Mouse (Mus musculus): ENCODE results near the gene Mob3b. TPM values are rescaled to one million over a fixed set of nuclear protein-coding genes. Genes with fewer than 3 reads are reported as not detected.

Gene Mob3b
- total and polyA plus RNA-seq, 2 experiments = 16.5 to 18.3 TPM

- DNase-seq (ENCODE audit: extremely low read depth, low read depth, low spot score) = peak; percentile 75
- Histone ChIP-seq H3K36me3 (ENCODE audit: control insufficient read depth, insufficient read depth, low read length) (no peaks in the 10 kb centered on the region), H3K79me2 (ENCODE audit: control insufficient read depth, insufficient read depth, low read length) (peaks cover 3% of the 10 kb centered on the region; the same call in 1 of the 2 replicates), H3K27ac (replicated peaks; ENCODE audit: insufficient read depth, low read depth, low read length) (peak overlapping the region; percentile 64), H3K27me3 (ENCODE audit: control insufficient read depth, insufficient read depth, low read length) (no peaks in the 10 kb centered on the region), H3K4me1 (ENCODE audit: control insufficient read depth, insufficient read depth, low read length) (peaks cover 16% of the 10 kb centered on the region), H3K9ac (ENCODE audit: low read depth, low read length) (no peak overlapping the region), H3K4me3 (ENCODE audit: insufficient read depth, low read depth, low read length) (no peak overlapping the region)
- TF ChIP-seq POLR2A (IDR thresholded peaks at IDR 0.05; ENCODE audit: extremely low read depth, insufficient read depth, low read length) (no peak), CTCF (IDR thresholded peaks at IDR 0.05; ENCODE audit: low read depth, low read length) (no peak)
- 23% methylated on average over 9 of the region's 9 CpGs for WGBS
Measured at GRCm38 (mm10) chr4:35049036-35049741, 108.1 kb downstream of the Mob3b start.

GRCm38 (mm10) chr4:35040896-35041295, 116.4 kb downstream of the Mob3b start:
- Histone ChIP-seq H3K36me3 (ENCODE audit: control insufficient read depth, insufficient read depth, low read length) (no peaks in the 10 kb centered on the region), H3K4me3 (ENCODE audit: insufficient read depth, low read depth, low read length) (no peak overlapping the region), H3K27me3 (ENCODE audit: control insufficient read depth, insufficient read depth, low read length) (no peaks in the 10 kb centered on the region), H3K79me2 (ENCODE audit: control insufficient read depth, insufficient read depth, low read length) (peaks cover 12% of the 10 kb centered on the region; the same call in 1 of the 2 replicates), H3K27ac (replicated peaks; ENCODE audit: insufficient read depth, low read depth, low read length) (no peak overlapping the region), H3K4me1 (ENCODE audit: control insufficient read depth, insufficient read depth, low read length) (peaks cover 5% of the 10 kb centered on the region), H3K9ac (ENCODE audit: low read depth, low read length) (no peak overlapping the region)
- TF ChIP-seq CTCF (IDR thresholded peaks at IDR 0.05; ENCODE audit: low read depth, low read length) (no peak), POLR2A (IDR thresholded peaks at IDR 0.05; ENCODE audit: extremely low read depth, insufficient read depth, low read length) (no peak)
- DNase-seq (ENCODE audit: extremely low read depth, low read depth, low spot score) = peak; percentile 34
- WGBS = 73% methylated on average over 5 of the region's 5 CpGs

- 74% methylated on average over 1 of the region's 1 CpGs for WGBS
- no peak for TF ChIP-seq CTCF (IDR thresholded peaks at IDR 0.05; ENCODE audit: low read depth, low read length)
- TF ChIP-seq POLR2A (IDR thresholded peaks at IDR 0.05; ENCODE audit: extremely low read depth, insufficient read depth, low read length) = no peak
- Histone ChIP-seq H3K27me3 (ENCODE audit: control insufficient read depth, insufficient read depth, low read length) (no peaks in the 10 kb centered on the region), H3K36me3 (ENCODE audit: control insufficient read depth, insufficient read depth, low read length) (no peaks in the 10 kb centered on the region), H3K9ac (ENCODE audit: low read depth, low read length) (no peak overlapping the region), H3K27ac (replicated peaks; ENCODE audit: insufficient read depth, low read depth, low read length) (no peak overlapping the region), H3K79me2 (ENCODE audit: control insufficient read depth, insufficient read depth, low read length) (peaks cover 14% of the 10 kb centered on the region; the same call in 1 of the 2 replicates), H3K4me1 (ENCODE audit: control insufficient read depth, insufficient read depth, low read length) (peaks cover 5% of the 10 kb centered on the region), H3K4me3 (ENCODE audit: insufficient read depth, low read depth, low read length) (no peak overlapping the region)
- no peak for DNase-seq (ENCODE audit: extremely low read depth, low read depth, low spot score)
Measured at GRCm38 (mm10) chr4:35040306-35040705, 117.0 kb downstream of the Mob3b start.

- Histone ChIP-seq H3K9ac (ENCODE audit: low read depth, low read length) (no peak overlapping the region), H3K4me1 (ENCODE audit: control insufficient read depth, insufficient read depth, low read length) (peaks cover 5% of the 10 kb centered on the region), H3K36me3 (ENCODE audit: control insufficient read depth, insufficient read depth, low read length) (no peaks in the 10 kb centered on the region), H3K4me3 (ENCODE audit: insufficient read depth, low read depth, low read length) (no peak overlapping the region), H3K27ac (replicated peaks; ENCODE audit: insufficient read depth, low read depth, low read length) (no peak overlapping the region), H3K27me3 (ENCODE audit: control insufficient read depth, insufficient read depth, low read length) (no peaks in the 10 kb centered on the region), H3K79me2 (ENCODE audit: control insufficient read depth, insufficient read depth, low read length) (peaks cover 14% of the 10 kb centered on the region; the same call in 1 of the 2 replicates)
- no peak for DNase-seq (ENCODE audit: extremely low read depth, low read depth, low spot score)
- no peak for TF ChIP-seq CTCF (IDR thresholded peaks at IDR 0.05; ENCODE audit: low read depth, low read length)
- no peak for TF ChIP-seq POLR2A (IDR thresholded peaks at IDR 0.05; ENCODE audit: extremely low read depth, insufficient read depth, low read length)
- WGBS = 51% methylated on average over 2 of the region's 2 CpGs
Measured at GRCm38 (mm10) chr4:35037824-35038223, 119.5 kb downstream of the Mob3b start.

GRCm38 (mm10) chr4:35034504-35035290, 122.6 kb downstream of the Mob3b start:
- Histone ChIP-seq H3K9ac (ENCODE audit: low read depth, low read length) (no peak overlapping the region), H3K79me2 (ENCODE audit: control insufficient read depth, insufficient read depth, low read length) (peaks cover 22% of the 10 kb centered on the region; the same call in 1 of the 2 replicates), H3K4me3 (ENCODE audit: insufficient read depth, low read depth, low read length) (no peak overlapping the region), H3K4me1 (ENCODE audit: control insufficient read depth, insufficient read depth, low read length) (peaks cover 1% of the 10 kb centered on the region; the same call in 1 of the 2 replicates), H3K36me3 (ENCODE audit: control insufficient read depth, insufficient read depth, low read length) (no peaks in the 10 kb centered on the region), H3K27me3 (ENCODE audit: control insufficient read depth, insufficient read depth, low read length) (no peaks in the 10 kb centered on the region), H3K27ac (replicated peaks; ENCODE audit: insufficient read depth, low read depth, low read length) (no peak overlapping the region)
- WGBS = 64% methylated on average over 18 of the region's 18 CpGs
- TF ChIP-seq CTCF (IDR thresholded peaks at IDR 0.05; ENCODE audit: low read depth, low read length) (no peak), POLR2A (IDR thresholded peaks at IDR 0.05; ENCODE audit: extremely low read depth, insufficient read depth, low read length) (no peak)
- DNase-seq (ENCODE audit: extremely low read depth, low read depth, low spot score) = no peak

Data from liver, adult 2 months (tissue).